Mouse (Mus musculus) bone marrow, adult 2 months (tissue): ENCODE measurements around the gene Csnk1e. TPM values are rescaled to one million over a fixed set of nuclear protein-coding genes. Genes with fewer than 3 reads are reported as not detected.

Experiments used
- H3K27ac ChIP-seq: fragments of 200-500 bp; 2 replicates; pipeline ENCODE4 v1.5.1; 2012; ENCODE audit warnings: low read depth, mild to moderate bottlenecking, control low read depth, inconsistent platforms, low read length; ENCODE audit not compliant: control insufficient read depth, poor library complexity, insufficient read depth
- H3K4me1 ChIP-seq: fragments of 200-500 bp; 2 replicates; pipeline ENCODE4 v1.6.1; 2011; ENCODE audit warnings: low read length; ENCODE audit not compliant: control insufficient read depth, insufficient read depth
- H3K4me3 ChIP-seq: fragments of 200-500 bp; replicated peaks from 2 replicates; pipeline ENCODE3; 2011; ENCODE audit warnings: mild to moderate bottlenecking, low read depth, low read length, control low read depth; ENCODE audit not compliant: control insufficient read depth
- CTCF ChIP-seq: fragments of 200-500 bp; IDR thresholded peaks from 2 replicates; pipeline ENCODE4 v1.5.1; 2011; ENCODE audit warnings: low read length, control low read depth; ENCODE audit not compliant: control insufficient read depth, insufficient read depth
- POLR2A ChIP-seq: fragments of 200-500 bp; IDR thresholded peaks from 2 replicates; pipeline ENCODE4 v1.6.1; 2011; ENCODE audit warnings: low read depth, mild to moderate bottlenecking, control low read depth, low read length, borderline replicate concordance; ENCODE audit not compliant: control insufficient read depth
- WGBS: fragments of 180-500 bp; shearing (Covaris S2); methylation state at CpG from one replicate; pipeline ENCODE4 v1.1.7; 2018; 5-methylcytosine and 5-hydroxymethylcytosine counted together
- polyA plus RNA-seq: library from polyadenylated mRNA; stranded (reverse); fragments of >200 nt; gene quantifications from 2 replicates; pipeline ENCODE4 v1.2.4, GENCODE M21; 2011; ENCODE audit warnings: low replicate concordance; ENCODE audit not compliant: missing spikeins, insufficient read depth, insufficient read length

Gene Csnk1e
- polyA plus RNA-seq, 1 experiment: 34.2 TPM

GRCm38 (mm10) chr15:79440651-79441330 lies 14.6 kb downstream of the Csnk1e start:
- H3K27ac ChIP-seq: peak overlapping the region; percentile 88; the same call in 1 of the 2 replicates
- H3K4me3 ChIP-seq: peak overlapping the region; percentile 54
- 6% methylated on average over 11 of the region's 11 CpGs for WGBS
- no peaks in the 10 kb centered on the region; the same call in 1 of the 2 replicates for H3K4me1 ChIP-seq
- TF ChIP-seq POLR2A (no peak), CTCF (no peak)

DNA sequence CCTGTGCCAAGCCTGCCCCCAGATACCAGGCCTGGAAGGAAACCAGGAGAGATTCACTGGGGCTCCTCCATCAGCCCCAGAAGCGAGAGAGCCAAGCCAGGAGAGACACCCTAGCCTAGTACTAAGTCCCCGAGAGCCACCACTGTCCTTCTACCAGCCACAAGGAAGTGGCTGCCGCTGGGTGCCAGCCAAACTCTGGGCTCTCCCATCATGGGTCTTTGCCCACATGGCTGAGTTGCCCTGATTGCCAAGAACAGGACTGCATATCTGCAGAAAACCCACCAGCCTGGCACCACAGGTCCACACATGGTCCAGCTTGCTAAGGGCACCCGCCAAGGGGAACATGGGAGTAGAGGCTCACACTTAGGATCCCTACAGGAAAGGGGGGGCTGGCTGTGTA lies 15.1 kb downstream of the Csnk1e start:
- Histone ChIP-seq H3K4me1 (peaks cover 3% of the 10 kb centered on the region), H3K27ac (no peak overlapping the region), H3K4me3 (peak overlapping the region; percentile 19)
- TF ChIP-seq POLR2A (no peak), CTCF (no peak)
- 5% methylated on average over 4 of the region's 4 CpGs for whole genome bisulfite sequencing

DNA sequence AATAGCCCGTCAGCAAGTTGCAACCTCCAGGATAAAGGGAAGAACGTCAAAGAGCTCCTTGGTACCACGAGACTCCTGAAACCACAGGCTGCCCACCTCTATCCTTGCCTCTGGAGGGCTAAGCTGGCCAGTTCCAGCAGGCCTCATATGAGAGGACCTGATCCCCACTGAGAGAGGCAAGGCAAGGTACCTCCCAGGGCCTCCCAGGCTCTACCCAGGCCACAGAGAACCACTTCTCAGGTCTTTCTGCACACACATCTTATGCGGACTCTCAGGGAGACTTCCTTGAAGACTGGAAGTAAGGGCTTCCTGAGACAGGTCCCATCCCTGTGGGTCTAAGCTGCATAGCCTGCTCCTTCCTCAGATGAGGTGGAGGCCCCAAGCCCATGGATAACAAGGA lies 16.0 kb downstream of the Csnk1e start:
- no peak overlapping the region for H3K27ac ChIP-seq
- peaks cover 4% of the 10 kb centered on the region for H3K4me1 ChIP-seq
- no peak for TF ChIP-seq POLR2A
- no peak for TF ChIP-seq CTCF
- H3K4me3 ChIP-seq: no peak overlapping the region
- 67% methylated on average over 4 of the region's 4 CpGs for WGBS

DNA sequence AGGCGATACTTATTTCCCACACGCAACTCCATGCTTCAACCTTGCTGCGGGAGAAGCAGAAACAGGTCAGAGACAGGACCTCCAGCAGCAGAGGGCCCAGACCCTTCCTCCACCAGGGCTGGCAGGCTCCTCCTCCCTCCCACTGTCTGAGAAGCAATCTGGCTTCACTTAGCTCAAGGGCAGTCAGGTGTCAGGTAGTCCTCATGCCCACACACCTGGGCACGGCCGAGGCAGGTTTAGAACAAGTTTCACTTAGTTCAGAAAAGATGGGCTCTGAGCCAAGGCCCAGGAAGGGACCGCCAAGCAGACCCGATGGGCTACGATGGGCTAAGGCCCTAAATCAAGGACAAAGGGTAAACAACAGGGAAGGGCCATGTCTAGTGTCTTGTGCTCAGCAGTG lies 16.6 kb downstream of the Csnk1e start:
- WGBS: 87% methylated on average over 8 of the region's 8 CpGs
- no peak overlapping the region for H3K4me3 ChIP-seq
- no peak for TF ChIP-seq CTCF
- no peak for TF ChIP-seq POLR2A
- H3K4me1 ChIP-seq: peaks cover 4% of the 10 kb centered on the region
- no peak overlapping the region for H3K27ac ChIP-seq

DNA sequence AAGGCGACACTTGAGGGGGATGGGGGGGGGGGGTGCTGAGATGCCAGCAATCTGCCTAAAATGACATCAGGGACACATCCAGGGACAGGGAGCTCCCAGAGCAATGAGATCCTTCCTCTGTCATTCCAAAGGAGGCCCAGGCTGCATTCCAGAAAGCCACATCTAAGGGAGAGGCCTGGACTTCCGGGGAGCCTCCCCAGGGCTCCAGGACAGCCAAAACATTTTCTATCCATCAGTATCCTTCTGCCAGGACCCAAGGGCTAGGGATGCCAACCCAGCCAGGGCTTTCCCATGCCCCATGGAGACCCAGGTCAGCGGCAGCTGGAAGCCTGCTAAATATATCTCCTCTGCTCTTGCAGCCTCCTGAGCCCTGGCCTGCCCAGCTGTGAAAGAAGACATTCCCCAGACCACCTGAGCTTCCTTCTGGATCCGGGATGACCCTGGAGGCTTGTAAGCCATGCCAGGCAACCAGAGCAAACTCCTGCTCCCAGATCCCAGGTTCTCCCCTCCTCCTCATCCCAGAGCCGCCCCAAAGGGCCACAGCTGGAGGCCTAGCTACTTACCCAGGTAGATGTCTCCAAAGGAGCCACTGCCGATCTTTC lies 17.1 kb downstream of the Csnk1e start:
- Histone ChIP-seq H3K4me3 (no peak overlapping the region), H3K4me1 (peaks cover 4% of the 10 kb centered on the region), H3K27ac (no peak overlapping the region)
- WGBS: 86% methylated on average over 6 of the region's 6 CpGs
- no peak for TF ChIP-seq POLR2A
- no peak for TF ChIP-seq CTCF

GRCm38 (mm10) chr15:79437541-79438208 lies 17.7 kb downstream of the Csnk1e start:
- Histone ChIP-seq H3K27ac (no peak overlapping the region), H3K4me3 (no peak overlapping the region), H3K4me1 (peaks cover 6% of the 10 kb centered on the region)
- no peak for TF ChIP-seq CTCF
- no peak for TF ChIP-seq POLR2A
- 82% methylated on average over 12 of the region's 12 CpGs for WGBS

- no peak overlapping the region for H3K4me3 ChIP-seq
- no peak for TF ChIP-seq POLR2A
- no peak for TF ChIP-seq CTCF
- no peak overlapping the region for H3K27ac ChIP-seq
- WGBS: 27% methylated on average over 7 of the region's 7 CpGs
- H3K4me1 ChIP-seq: peaks cover 7% of the 10 kb centered on the region
Observed at GRCm38 (mm10) chr15:79436481-79436921, 18.9 kb downstream of the Csnk1e start.

GRCm38 (mm10) chr15:79435191-79435671 lies 20.1 kb downstream of the Csnk1e start:
- no peak for TF ChIP-seq CTCF
- TF ChIP-seq POLR2A: no peak
- H3K4me1 ChIP-seq: peaks cover 7% of the 10 kb centered on the region
- peak overlapping the region; percentile 15; the same call in 1 of the 2 replicates for H3K27ac ChIP-seq
- no peak overlapping the region for H3K4me3 ChIP-seq
- WGBS: 23% methylated on average over 7 of the region's 7 CpGs
